Mouse (Mus musculus) limb, embryonic 11.5 days (tissue): ENCODE measurements around the gene Aurka. TPM values are rescaled to one million over a fixed set of nuclear protein-coding genes. Genes with fewer than 3 reads are reported as not detected.

Experiments used
- ATAC-seq: fragments of 200-750 bp; cut with Nextera tagmentation; 2 replicates; pipeline ENCODE4 v1.8.0; 2017; ENCODE audit warnings: low read depth; ENCODE audit not compliant: insufficient number of reproducible peaks, low FRiP score, low TSS enrichment
- DNase-seq: peaks from one replicate; pipeline ENCODE4 v3.0.0-alpha.2; 2015; ENCODE audit warnings: low spot score
- H3K27ac ChIP-seq: fragments of 300-500 bp; sonication (generic); replicated peaks from 2 replicates; pipeline ENCODE4 v1.5.1; 2014; ENCODE audit warnings: low read depth, mild to moderate bottlenecking, low read length
- H3K27me3 ChIP-seq: fragments of 300-500 bp; sonication (generic); 2 replicates; pipeline ENCODE4 v1.6.1; 2014; ENCODE audit warnings: mild to moderate bottlenecking, low read length, mixed read lengths; ENCODE audit not compliant: control insufficient read depth, insufficient read depth
- H3K36me3 ChIP-seq: fragments of 300-500 bp; sonication (generic); 2 replicates; pipeline ENCODE4 v1.6.1; 2014; ENCODE audit warnings: mild to moderate bottlenecking, low read length, moderate library complexity, mixed read lengths; ENCODE audit not compliant: control insufficient read depth, insufficient read depth
- H3K4me1 ChIP-seq: fragments of 300-500 bp; sonication (generic); 2 replicates; pipeline ENCODE4 v1.6.1; 2014; ENCODE audit warnings: low read length, mixed read lengths; ENCODE audit not compliant: control insufficient read depth, insufficient read depth
- H3K4me2 ChIP-seq: fragments of 300-500 bp; sonication (generic); 2 replicates; pipeline ENCODE4 v1.6.1; 2014; ENCODE audit warnings: low read depth, mild to moderate bottlenecking, moderate library complexity; ENCODE audit not compliant: severe bottlenecking
- H3K4me3 ChIP-seq: fragments of 300-500 bp; sonication (generic); 2 replicates; pipeline ENCODE4 v1.5.1; 2014; ENCODE audit warnings: low read depth, low read length
- H3K9ac ChIP-seq: fragments of 300-500 bp; sonication (generic); 2 replicates; pipeline ENCODE4 v1.6.1; 2014; ENCODE audit warnings: mild to moderate bottlenecking, low read length
- H3K9me3 ChIP-seq: fragments of 300-500 bp; sonication (generic); 2 replicates; pipeline ENCODE4 v1.6.1; 2016; ENCODE audit warnings: low read length; ENCODE audit not compliant: control insufficient read depth
- WGBS: fragments of 180-500 bp; shearing (Covaris S2); extraction: QIAGEN DNeasy Blood & Tissue Kit; methylation state at CpG from one replicate; pipeline ENCODE4 v1.1.7; 2014; 5-methylcytosine and 5-hydroxymethylcytosine counted together
- polyA plus RNA-seq: library from polyadenylated mRNA; unstranded; fragments of >200 nt; fragmentation: Nextera tagmentation; extraction: Ambion mirVana; gene quantifications from 2 replicates; pipeline ENCODE4 v1.2.1, GENCODE M21; 2014

Gene Aurka
- polyA plus RNA-seq, 1 experiment from 2014 or later = 224 TPM

GRCm38 (mm10) chr2:172338206-172338942, 32.0 kb downstream of the Aurka start:
- H3K36me3 ChIP-seq = no peaks in the 10 kb centered on the region
- H3K4me3 ChIP-seq = no peak overlapping the region
- DNase-seq (no peak), ATAC-seq (no peak)
- no peak overlapping the region for H3K27ac ChIP-seq
- H3K27me3 ChIP-seq = no peaks in the 10 kb centered on the region
- no peak overlapping the region for H3K9ac ChIP-seq
- H3K9me3 ChIP-seq = no peaks in the 10 kb centered on the region
- 61% methylated on average over 19 of the region's 19 CpGs for WGBS
- H3K4me2 ChIP-seq = no peak overlapping the region
- no peaks in the 10 kb centered on the region for H3K4me1 ChIP-seq

GRCm38 (mm10) chr2:172329179-172329578, 41.2 kb downstream of the Aurka start:
- H3K36me3 ChIP-seq = no peaks in the 10 kb centered on the region
- no peaks in the 10 kb centered on the region for H3K9me3 ChIP-seq
- ATAC-seq (no peak), DNase-seq (peak; percentile 81)
- 0 out of 2 replicates have a peak, but pooled peaks cover 3% of the 10 kb centered on the region for H3K27me3 ChIP-seq
- no peak overlapping the region for H3K4me2 ChIP-seq
- no peak overlapping the region for H3K27ac ChIP-seq
- WGBS = 8% methylated on average over 13 of the region's 13 CpGs
- H3K4me1 ChIP-seq = no peaks in the 10 kb centered on the region
- H3K4me3 ChIP-seq = no peak overlapping the region
- H3K9ac ChIP-seq = no peak overlapping the region

GRCm38 (mm10) chr2:172328248-172328647, 42.1 kb downstream of the Aurka start:
- 66% methylated on average over 8 of the region's 8 CpGs for WGBS
- DNase-seq (no peak), ATAC-seq (no peak)
- H3K36me3 ChIP-seq = no peaks in the 10 kb centered on the region
- no peak overlapping the region for H3K9ac ChIP-seq
- H3K27me3 ChIP-seq = 0 out of 2 replicates have a peak, but pooled peaks cover 3% of the 10 kb centered on the region
- H3K4me2 ChIP-seq = no peak overlapping the region
- H3K4me3 ChIP-seq = no peak overlapping the region
- H3K4me1 ChIP-seq = no peaks in the 10 kb centered on the region
- H3K9me3 ChIP-seq = no peaks in the 10 kb centered on the region
- no peak overlapping the region for H3K27ac ChIP-seq

- Histone ChIP-seq H3K36me3 (no peaks in the 10 kb centered on the region), H3K9ac (no peak overlapping the region), H3K27ac (no peak overlapping the region), H3K9me3 (no peaks in the 10 kb centered on the region), H3K4me2 (no peak overlapping the region), H3K4me3 (no peak overlapping the region), H3K4me1 (no peaks in the 10 kb centered on the region), H3K27me3 (no peaks in the 10 kb centered on the region)
- DNase-seq (peak; percentile 93), ATAC-seq (no peak)
- WGBS = 14% methylated on average over 9 of the region's 9 CpGs
These were observed 49.5 kb downstream of the Aurka start for GRCm38 (mm10) chr2:172320878-172321277.

GRCm38 (mm10) chr2:172311731-172312130, 58.6 kb downstream of the Aurka start:
- Histone ChIP-seq H3K9ac (no peak overlapping the region), H3K4me3 (no peak overlapping the region), H3K36me3 (no peaks in the 10 kb centered on the region), H3K27me3 (no peaks in the 10 kb centered on the region), H3K4me2 (no peak overlapping the region), H3K4me1 (no peaks in the 10 kb centered on the region), H3K27ac (no peak overlapping the region), H3K9me3 (no peaks in the 10 kb centered on the region)
- DNase-seq = no peak
- ATAC-seq = no peak
- WGBS = 83% methylated on average over 9 of the region's 9 CpGs

GRCm38 (mm10) chr2:172306544-172306943, 63.8 kb downstream of the Aurka start:
- Histone ChIP-seq H3K27ac (no peak overlapping the region), H3K9me3 (no peaks in the 10 kb centered on the region), H3K27me3 (no peaks in the 10 kb centered on the region), H3K4me3 (no peak overlapping the region), H3K9ac (no peak overlapping the region), H3K4me1 (no peaks in the 10 kb centered on the region), H3K36me3 (no peaks in the 10 kb centered on the region), H3K4me2 (no peak overlapping the region)
- WGBS = 70% methylated on average over 4 of the region's 4 CpGs
- no peak for DNase-seq
- no peak for ATAC-seq

Other genes with a start within 250 kb of the Aurka start
- not detected in 2 replicates for gene Mc3r, start 122.0 kb downstream of the Aurka start, polyA plus RNA-seq
- 14.9 and 15.9 TPM in 2 replicates for gene Fam210b, start 25.0 kb downstream of the Aurka start, polyA plus RNA-seq
- 52.1 and 60.3 TPM in 2 replicates for gene Cstf1, start 146 bp upstream of the Aurka start, polyA plus RNA-seq
- gene Cass4, start 23.3 kb upstream of the Aurka start, polyA plus RNA-seq = 0.11 and 0.35 TPM in 2 replicates
- gene Rtf2, start 70.0 kb upstream of the Aurka start, polyA plus RNA-seq = 74.6 and 78.9 TPM in 2 replicates
- gene Gcnt7, start 88.1 kb upstream of the Aurka start, polyA plus RNA-seq = 0.56 and 1.1 TPM in 2 replicates
- gene Fam209, start 102.0 kb upstream of the Aurka start, polyA plus RNA-seq = not detected in 2 replicates
- gene Tfap2c, start 179.1 kb upstream of the Aurka start, polyA plus RNA-seq = 5.9 and 7.6 TPM in 2 replicates